Mouse (Mus musculus) limb, embryonic 15.5 days (tissue): Measurements from ENCODE around the gene Ets1. TPM values are rescaled to one million over a fixed set of nuclear protein-coding genes. Genes with fewer than 3 reads are reported as not detected.

Experiments
- ATAC-seq: fragments of 200-750 bp; cut with Nextera tagmentation; 2 replicates; pipeline ENCODE4 v1.8.0; 2017; ENCODE audit warnings: low read depth, moderate TSS enrichment; ENCODE audit not compliant: insufficient number of reproducible peaks, low FRiP score, low TSS enrichment
- H3K27ac ChIP-seq: fragments of 300-500 bp; sonication (generic); 2 replicates; pipeline ENCODE4 v1.5.1; 2015; ENCODE audit warnings: moderate library complexity, mild to moderate bottlenecking, inconsistent platforms
- H3K27me3 ChIP-seq: fragments of 300-500 bp; sonication (generic); 2 replicates; pipeline ENCODE4 v1.6.1; 2015; ENCODE audit warnings: inconsistent platforms
- H3K36me3 ChIP-seq: fragments of 300-500 bp; sonication (generic); 2 replicates; pipeline ENCODE4 v1.6.1; 2015; ENCODE audit warnings: inconsistent platforms
- H3K4me1 ChIP-seq: fragments of 300-500 bp; sonication (generic); 2 replicates; pipeline ENCODE4 v1.6.1; 2015; ENCODE audit warnings: inconsistent platforms
- H3K4me2 ChIP-seq: fragments of 300-500 bp; sonication (generic); 2 replicates; pipeline ENCODE4 v1.6.1; 2015; ENCODE audit warnings: mild to moderate bottlenecking, inconsistent platforms
- H3K4me3 ChIP-seq: fragments of 300-500 bp; sonication (generic); 2 replicates; pipeline ENCODE4 v1.5.1; 2015; ENCODE audit warnings: mild to moderate bottlenecking, inconsistent platforms
- H3K9ac ChIP-seq: fragments of 300-500 bp; sonication (generic); 2 replicates; pipeline ENCODE4 v1.6.1; 2015; ENCODE audit warnings: inconsistent platforms
- H3K9me3 ChIP-seq: fragments of 300-500 bp; sonication (generic); 2 replicates; pipeline ENCODE4 v1.6.1; 2016; ENCODE audit warnings: inconsistent platforms
- WGBS: fragments of 180-500 bp; shearing (Covaris S2); methylation state at CpG from one replicate; pipeline ENCODE4 v1.1.7; 2015; 5-methylcytosine and 5-hydroxymethylcytosine counted together
- polyA plus RNA-seq: library from polyadenylated mRNA; unstranded; fragments of >200 nt; fragmentation: Nextera tagmentation; extraction: Ambion mirVana; gene quantifications from 2 replicates; pipeline ENCODE4 v1.2.1, GENCODE M21; 2015

Gene Ets1
- polyA plus RNA-seq, 1 experiment from 2014 or later, result 42.9 TPM

- 78% methylated on average over 3 of the region's 3 CpGs for WGBS
- Histone ChIP-seq H3K4me1 (peaks cover 14% of the 10 kb centered on the region; the same call in 1 of the 2 replicates), H3K36me3 (no peaks in the 10 kb centered on the region), H3K27ac (no peak overlapping the region), H3K4me3 (no peak overlapping the region), H3K27me3 (no peaks in the 10 kb centered on the region), H3K9ac (no peak overlapping the region), H3K4me2 (no peak overlapping the region), H3K9me3 (no peaks in the 10 kb centered on the region)
- ATAC-seq, result no peak
These were observed 14.7 kb downstream of the Ets1 start for GRCm38 (mm10) chr9:32650738-32651137.

GRCm38 (mm10) chr9:32652112-32652511 is 16.1 kb downstream of the Ets1 start:
- no peak overlapping the region for H3K4me2 ChIP-seq
- H3K9ac ChIP-seq, result no peak overlapping the region
- no peak overlapping the region for H3K4me3 ChIP-seq
- WGBS, result 85% methylated on average over 10 of the region's 10 CpGs
- H3K4me1 ChIP-seq, result peaks cover 5% of the 10 kb centered on the region; the same call in 1 of the 2 replicates
- H3K27ac ChIP-seq, result no peak overlapping the region
- no peaks in the 10 kb centered on the region for H3K36me3 ChIP-seq
- no peaks in the 10 kb centered on the region for H3K27me3 ChIP-seq
- no peaks in the 10 kb centered on the region for H3K9me3 ChIP-seq
- ATAC-seq, result no peak

DNA sequence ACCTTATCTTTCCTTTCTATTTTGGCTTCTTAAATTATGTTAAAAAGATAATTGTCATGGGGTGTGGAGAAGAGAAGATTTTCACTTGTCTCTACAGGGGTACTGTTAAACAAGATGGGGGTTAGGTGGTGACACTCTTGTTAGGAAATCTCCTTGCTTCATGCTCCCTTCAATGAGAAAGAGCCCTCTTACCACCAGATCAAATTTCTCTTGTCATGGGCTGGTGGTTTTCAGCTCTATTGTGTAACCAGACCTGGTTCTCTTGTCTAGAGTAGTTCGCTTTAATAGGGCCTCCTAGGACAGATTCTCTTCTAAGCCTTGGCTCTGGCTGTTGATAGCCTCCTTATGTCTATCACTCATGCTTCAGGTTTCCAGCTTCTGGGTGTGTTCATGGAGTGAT is 18.3 kb downstream of the Ets1 start:
- no peaks in the 10 kb centered on the region for H3K27me3 ChIP-seq
- no peak overlapping the region for H3K27ac ChIP-seq
- no peak for ATAC-seq
- 75% methylated on average over 1 of the region's 1 CpGs for WGBS
- no peak overlapping the region for H3K4me2 ChIP-seq
- no peak overlapping the region for H3K4me3 ChIP-seq
- no peaks in the 10 kb centered on the region for H3K4me1 ChIP-seq
- H3K9ac ChIP-seq, result no peak overlapping the region
- no peaks in the 10 kb centered on the region for H3K36me3 ChIP-seq
- no peaks in the 10 kb centered on the region for H3K9me3 ChIP-seq

DNA sequence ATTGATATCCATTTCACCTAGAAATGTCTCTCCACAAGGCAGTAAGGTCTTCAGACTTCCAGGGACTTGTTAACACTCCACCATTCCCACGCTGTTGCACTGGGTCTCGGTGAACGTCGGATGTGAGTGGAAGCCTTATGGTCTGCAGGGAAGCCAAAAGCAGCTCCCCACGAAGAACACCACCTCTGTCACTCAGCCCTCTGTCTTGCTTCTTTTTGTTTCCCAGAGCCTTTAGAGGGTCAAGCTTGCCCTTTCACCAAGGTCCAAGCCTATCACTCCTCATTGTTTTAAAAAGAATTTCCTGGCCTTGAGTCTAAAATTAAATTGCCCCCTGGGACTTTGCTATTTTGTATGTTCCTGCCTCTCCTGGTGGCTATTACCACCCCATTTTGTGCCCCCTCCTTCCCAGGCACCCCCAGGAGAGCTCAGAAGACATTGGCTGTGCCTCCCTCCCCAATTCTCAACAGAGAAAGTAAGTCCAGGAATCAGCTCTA is 20.4 kb downstream of the Ets1 start:
- no peak overlapping the region for H3K4me2 ChIP-seq
- H3K9me3 ChIP-seq, result no peaks in the 10 kb centered on the region
- no peak overlapping the region for H3K27ac ChIP-seq
- H3K4me3 ChIP-seq, result no peak overlapping the region
- no peaks in the 10 kb centered on the region for H3K4me1 ChIP-seq
- 74% methylated on average over 5 of the region's 5 CpGs for whole genome bisulfite sequencing
- no peak overlapping the region for H3K9ac ChIP-seq
- no peaks in the 10 kb centered on the region for H3K27me3 ChIP-seq
- ATAC-seq, result no peak
- H3K36me3 ChIP-seq, result no peaks in the 10 kb centered on the region

GRCm38 (mm10) chr9:32657124-32657523 is 21.1 kb downstream of the Ets1 start:
- 58% methylated on average over 2 of the region's 2 CpGs for WGBS
- Histone ChIP-seq H3K4me2 (no peak overlapping the region), H3K4me3 (no peak overlapping the region), H3K9me3 (no peaks in the 10 kb centered on the region), H3K9ac (no peak overlapping the region), H3K4me1 (no peaks in the 10 kb centered on the region), H3K27me3 (no peaks in the 10 kb centered on the region), H3K36me3 (no peaks in the 10 kb centered on the region), H3K27ac (no peak overlapping the region)
- no peak for ATAC-seq

- WGBS, result 87% methylated on average over 2 of the region's 2 CpGs
These were observed 24.5 kb downstream of the Ets1 start for GRCm38 (mm10) chr9:32660406-32660960.

DNA sequence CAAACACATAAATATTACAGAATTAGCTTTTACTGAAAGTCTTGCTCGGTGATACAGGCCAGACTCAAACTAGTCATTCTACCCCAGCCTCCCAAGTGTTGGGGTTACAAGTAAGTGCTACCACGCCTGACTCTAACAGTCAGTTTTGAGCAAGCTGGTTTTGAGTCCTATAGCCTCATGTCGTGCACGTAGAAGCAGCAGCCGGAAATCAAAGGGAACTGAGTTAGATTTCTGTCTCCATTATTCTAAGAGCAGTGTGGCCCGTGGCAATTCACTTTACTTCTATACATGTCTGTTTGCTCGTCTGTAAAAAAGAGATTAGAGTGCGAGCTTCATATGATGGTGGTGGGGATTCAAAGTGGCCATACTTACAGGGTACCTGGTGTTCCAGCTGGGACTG is 25.1 kb downstream of the Ets1 start:
- Histone ChIP-seq H3K9ac (no peak overlapping the region), H3K27ac (no peak overlapping the region), H3K36me3 (no peaks in the 10 kb centered on the region), H3K4me1 (no peaks in the 10 kb centered on the region), H3K9me3 (no peaks in the 10 kb centered on the region), H3K4me3 (no peak overlapping the region), H3K27me3 (no peaks in the 10 kb centered on the region), H3K4me2 (no peak overlapping the region)
- 85% methylated on average over 8 of the region's 8 CpGs for WGBS
- ATAC-seq, result no peak

More at GRCm38 (mm10) chr9:32660406-32660960, 24.5 kb downstream of the Ets1 start:
- Histone ChIP-seq H3K9ac (no peak overlapping the region), H3K27me3 (no peaks in the 10 kb centered on the region), H3K4me3 (no peak overlapping the region), H3K9me3 (no peaks in the 10 kb centered on the region), H3K36me3 (no peaks in the 10 kb centered on the region), H3K27ac (no peak overlapping the region), H3K4me1 (no peaks in the 10 kb centered on the region), H3K4me2 (no peak overlapping the region)
- ATAC-seq, result no peak

GRCm38 (mm10) chr9:32661561-32661960 is 25.5 kb downstream of the Ets1 start:
- Histone ChIP-seq H3K36me3 (no peaks in the 10 kb centered on the region), H3K4me2 (no peak overlapping the region), H3K4me3 (no peak overlapping the region), H3K9me3 (no peaks in the 10 kb centered on the region), H3K27ac (no peak overlapping the region), H3K27me3 (no peaks in the 10 kb centered on the region), H3K9ac (no peak overlapping the region), H3K4me1 (no peaks in the 10 kb centered on the region; the same call in 1 of the 2 replicates)
- 69% methylated on average over 4 of the region's 4 CpGs for WGBS
- ATAC-seq, result no peak

DNA sequence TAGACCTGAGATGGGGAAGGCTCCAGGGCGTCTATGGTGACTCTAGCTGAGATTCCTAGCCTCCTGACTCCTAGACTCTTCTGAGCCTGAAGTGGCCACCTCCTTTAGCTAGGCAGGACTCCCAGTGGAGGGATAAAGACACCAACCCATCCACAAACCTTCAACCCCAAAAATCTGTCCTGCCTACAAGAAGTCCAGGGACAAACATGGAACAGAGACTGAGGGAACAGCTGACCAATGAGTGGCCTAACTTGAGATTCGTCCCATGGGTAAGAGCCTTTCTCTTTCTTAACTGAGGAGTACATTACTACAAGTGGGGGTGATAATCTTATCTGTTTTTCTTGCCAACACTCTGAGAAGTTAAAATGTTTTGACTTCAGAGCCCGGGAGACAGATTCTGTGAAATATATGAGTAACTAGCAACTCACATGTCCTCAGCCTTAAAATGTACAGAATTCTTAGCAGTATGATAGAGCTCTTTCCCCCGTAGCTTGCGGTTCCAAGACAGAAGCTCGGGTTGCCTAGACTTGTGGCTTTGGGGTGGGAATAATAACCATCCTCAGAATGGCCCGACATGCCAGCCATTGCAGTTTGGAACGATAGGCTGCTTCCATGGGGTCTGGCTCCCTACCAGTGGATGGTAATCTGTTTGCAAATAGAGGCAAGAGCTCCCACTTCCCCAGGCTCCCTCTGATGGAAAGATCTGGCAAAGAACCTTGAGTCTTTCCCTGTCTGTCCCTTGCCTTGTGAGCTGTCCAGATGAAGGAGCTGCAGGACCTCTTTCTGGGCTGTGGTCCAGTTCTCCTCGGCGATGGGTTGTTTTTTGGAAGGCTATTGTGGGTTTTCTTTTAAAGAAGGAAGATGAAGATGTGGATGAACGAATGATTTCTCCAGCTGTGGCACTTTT is 30.8 kb downstream of the Ets1 start:
- Histone ChIP-seq H3K4me1 (peaks cover 13% of the 10 kb centered on the region), H3K4me3 (no peak overlapping the region), H3K9me3 (no peaks in the 10 kb centered on the region), H3K4me2 (no peak overlapping the region), H3K36me3 (no peaks in the 10 kb centered on the region), H3K27ac (peak overlapping the region; percentile 60), H3K27me3 (no peaks in the 10 kb centered on the region), H3K9ac (no peak overlapping the region)
- WGBS, result 55% methylated on average over 11 of the region's 11 CpGs
- ATAC-seq, result no peak

DNA sequence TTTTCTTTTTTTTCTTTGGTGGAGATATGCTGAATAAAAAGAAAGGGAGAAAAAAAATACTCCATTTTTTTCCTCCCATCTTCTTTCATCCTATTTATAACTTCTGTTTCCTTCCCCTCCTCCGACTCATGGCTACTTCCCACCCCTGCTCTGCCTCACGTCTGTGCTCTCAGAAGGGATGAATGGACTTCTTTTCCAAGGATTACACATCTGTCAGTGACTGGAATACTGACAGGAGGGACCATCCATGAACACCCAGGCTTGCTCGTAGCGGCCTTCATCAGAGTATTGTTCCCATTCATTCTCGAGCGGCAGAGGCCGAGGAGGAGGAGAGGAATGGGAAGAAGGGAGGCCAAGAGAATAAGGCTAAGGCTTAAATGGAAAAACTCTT is 31.5 kb downstream of the Ets1 start:
- Histone ChIP-seq H3K4me2 (no peak overlapping the region), H3K9me3 (no peaks in the 10 kb centered on the region), H3K4me1 (peaks cover 19% of the 10 kb centered on the region), H3K27me3 (no peaks in the 10 kb centered on the region), H3K4me3 (no peak overlapping the region), H3K27ac (peak overlapping the region; percentile 60; the same call in 1 of the 2 replicates), H3K36me3 (no peaks in the 10 kb centered on the region), H3K9ac (no peak overlapping the region)
- no peak for ATAC-seq
- 54% methylated on average over 7 of the region's 7 CpGs for WGBS

DNA sequence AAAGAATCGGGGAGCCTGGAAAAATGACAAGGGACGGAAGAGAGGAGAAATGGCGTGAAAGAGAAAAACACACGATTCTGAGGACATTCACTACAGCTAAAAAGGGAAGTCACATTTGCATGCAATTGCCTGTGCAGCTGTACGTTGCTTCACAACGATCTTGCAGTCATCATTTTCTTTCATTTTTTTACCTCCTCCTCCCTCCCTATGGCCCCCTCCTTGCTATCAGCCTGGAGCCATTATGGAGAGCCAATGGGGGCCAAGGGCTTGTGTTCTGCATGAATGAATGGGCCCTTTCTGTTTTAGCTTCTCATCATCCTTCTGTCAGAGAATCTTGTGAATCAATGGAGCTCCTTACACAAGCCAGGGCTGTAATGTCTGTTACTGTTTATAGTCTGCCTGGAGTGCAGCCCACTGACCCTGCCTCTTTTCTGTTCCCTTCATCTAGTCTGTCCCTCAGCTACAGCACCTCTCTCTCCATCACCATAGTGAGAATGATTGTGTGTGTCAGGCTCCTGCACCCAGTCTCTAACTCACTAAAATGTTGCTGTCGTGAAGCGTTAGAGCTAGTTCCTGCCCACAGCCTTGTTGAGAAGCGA is 32.2 kb downstream of the Ets1 start:
- peaks cover 26% of the 10 kb centered on the region for H3K4me1 ChIP-seq
- no peaks in the 10 kb centered on the region for H3K27me3 ChIP-seq
- no peak overlapping the region for H3K9ac ChIP-seq
- ATAC-seq, result no peak
- H3K27ac ChIP-seq, result no peak overlapping the region
- no peaks in the 10 kb centered on the region for H3K9me3 ChIP-seq
- no peak overlapping the region for H3K4me2 ChIP-seq
- no peaks in the 10 kb centered on the region for H3K36me3 ChIP-seq
- 72% methylated on average over 9 of the region's 9 CpGs for WGBS
- H3K4me3 ChIP-seq, result no peak overlapping the region

GRCm38 (mm10) chr9:32669397-32669796 is 33.4 kb downstream of the Ets1 start:
- Histone ChIP-seq H3K9me3 (no peaks in the 10 kb centered on the region), H3K9ac (no peak overlapping the region), H3K36me3 (no peaks in the 10 kb centered on the region), H3K4me1 (peaks cover 27% of the 10 kb centered on the region), H3K27me3 (no peaks in the 10 kb centered on the region), H3K27ac (no peak overlapping the region), H3K4me2 (no peak overlapping the region), H3K4me3 (no peak overlapping the region)
- 60% methylated on average over 2 of the region's 2 CpGs for WGBS
- no peak for ATAC-seq
